Mouse (Mus musculus) gastrocnemius, adult 2 months (tissue): Measurements from ENCODE around the gene P2ry12. TPM values are rescaled to one million over a fixed set of nuclear protein-coding genes. Genes with fewer than 3 reads are reported as not detected.

Source experiments
- DNase-seq: peaks from one replicate; pipeline ENCODE4 v3.0.0; 2022
- H3K27ac ChIP-seq: fragments of 200-600 bp; 2 replicates; pipeline ENCODE4 v1.8.1; 2022; ENCODE audit warnings: mild to moderate bottlenecking
- H3K4me3 ChIP-seq: fragments of 200-600 bp; 2 replicates; pipeline ENCODE4 v1.8.1; 2022; ENCODE audit warnings: mild to moderate bottlenecking, moderate library complexity
- CTCF ChIP-seq: fragments of 200-600 bp; IDR thresholded peaks from 2 replicates; pipeline ENCODE4 v1.8.1; 2022; ENCODE audit warnings: antibody characterized with exemption, mild to moderate bottlenecking, moderate library complexity
- intact Hi-C: fragments of 180-260 bp; cut with DNase I; formaldehyde crosslinking; loops from one replicate; pipeline ENCODE4 v1.15.1; 2025
- total RNA-seq, 2 experiments: library from RNA; stranded (reverse); gene quantifications; 2 replicates each; pipeline ENCODE4 v1.2.3; 2021

P2ry12 gene
- total RNA-seq, 2 experiments from 2014 or later = 0.38 to 0.42 TPM

GRCm38 (mm10) chr3:59263988-59264387, 1.3 kb upstream of the P2ry12 start:
- no peak overlapping the region for H3K27ac ChIP-seq
- no peak for TF ChIP-seq CTCF
- no peak for DNase-seq
- intact Hi-C loops = no loop called here
- H3K4me3 ChIP-seq = no peak overlapping the region

- DNase-seq = no peak
- no peak for TF ChIP-seq CTCF
- intact Hi-C loops = no loop called here
- no peak overlapping the region for H3K4me3 ChIP-seq
- H3K27ac ChIP-seq = no peak overlapping the region
Observed at GRCm38 (mm10) chr3:59263417-59263816, 746 bp upstream of the P2ry12 start.

GRCm38 (mm10) chr3:59261709-59262472, 780 bp downstream of the P2ry12 start:
- TF ChIP-seq CTCF = no peak
- Histone ChIP-seq H3K27ac (0 out of 2 replicates have a peak overlapping the region, but pooled peaks have one; percentile 8), H3K4me3 (peak overlapping the region; percentile 30)
- intact Hi-C loops = no loop called here
- no peak for DNase-seq

GRCm38 (mm10) chr3:59260745-59261144, 1.9 kb downstream of the P2ry12 start:
- DNase-seq = no peak
- Histone ChIP-seq H3K27ac (no peak overlapping the region), H3K4me3 (no peak overlapping the region)
- no peak for TF ChIP-seq CTCF
- intact Hi-C loops = no loop called here

- no peak for DNase-seq
- intact Hi-C loops = no loop called here
- no peak overlapping the region for H3K4me3 ChIP-seq
- TF ChIP-seq CTCF = no peak
- H3K27ac ChIP-seq = no peak overlapping the region
Observed at GRCm38 (mm10) chr3:59257740-59258664, 4.7 kb downstream of the P2ry12 start.

GRCm38 (mm10) chr3:59250454-59250853, 12.2 kb downstream of the P2ry12 start:
- intact Hi-C loops = no loop called here
- Histone ChIP-seq H3K27ac (no peak overlapping the region), H3K4me3 (no peak overlapping the region)
- DNase-seq = no peak
- TF ChIP-seq CTCF = no peak

GRCm38 (mm10) chr3:59248031-59248430, 14.6 kb downstream of the P2ry12 start:
- intact Hi-C loops = no loop called here
- H3K4me3 ChIP-seq = no peak overlapping the region

GRCm38 (mm10) chr3:59243384-59243783, 19.3 kb downstream of the P2ry12 start:
- intact Hi-C loops = no loop called here
- Histone ChIP-seq H3K4me3 (no peak overlapping the region), H3K27ac (no peak overlapping the region)
- no peak for DNase-seq
- TF ChIP-seq CTCF = no peak

More at GRCm38 (mm10) chr3:59248031-59248430, 14.6 kb downstream of the P2ry12 start:
- H3K27ac ChIP-seq = no peak overlapping the region
- DNase-seq = no peak
- no peak for TF ChIP-seq CTCF

- TF ChIP-seq CTCF = no peak
- H3K4me3 ChIP-seq = no peak overlapping the region
- intact Hi-C loops = no loop called here
Observed at GRCm38 (mm10) chr3:59234878-59235277, 27.8 kb downstream of the P2ry12 start.

GRCm38 (mm10) chr3:59230912-59231311, 31.8 kb downstream of the P2ry12 start:
- no peak for DNase-seq
- Histone ChIP-seq H3K4me3 (no peak overlapping the region), H3K27ac (no peak overlapping the region)
- intact Hi-C loops = no loop called here
- no peak for TF ChIP-seq CTCF

More at GRCm38 (mm10) chr3:59234878-59235277, 27.8 kb downstream of the P2ry12 start:
- no peak for DNase-seq
- no peak overlapping the region for H3K27ac ChIP-seq

GRCm38 (mm10) chr3:59228730-59229551, 33.7 kb downstream of the P2ry12 start:
- intact Hi-C loops = no loop called here
- Histone ChIP-seq H3K4me3 (peak overlapping the region; percentile 45), H3K27ac (peak overlapping the region; percentile 35; the same call in 1 of the 2 replicates)
- DNase-seq = peak; percentile 27
- TF ChIP-seq CTCF = no peak

GRCm38 (mm10) chr3:59227696-59228095, 35.0 kb downstream of the P2ry12 start:
- intact Hi-C loops = no loop called here
- no peak for TF ChIP-seq CTCF
- Histone ChIP-seq H3K4me3 (no peak overlapping the region), H3K27ac (no peak overlapping the region)
- no peak for DNase-seq
